Mouse (Mus musculus) liver, adult 2 months (tissue): ENCODE data around the gene Lin28a.

ENCODE experiments used
- CTCF ChIP-seq: fragments of 200-500 bp; IDR thresholded peaks from 2 replicates; pipeline ENCODE4 v1.5.1; 2011; ENCODE audit warnings: low read depth, low read length, control low read depth
- POLR2A ChIP-seq: fragments of 200-500 bp; IDR thresholded peaks from 2 replicates; pipeline ENCODE4 v1.6.1; 2011; ENCODE audit warnings: low read length, control low read depth; ENCODE audit not compliant: insufficient read depth; ENCODE audit errors: extremely low read depth

DNA sequence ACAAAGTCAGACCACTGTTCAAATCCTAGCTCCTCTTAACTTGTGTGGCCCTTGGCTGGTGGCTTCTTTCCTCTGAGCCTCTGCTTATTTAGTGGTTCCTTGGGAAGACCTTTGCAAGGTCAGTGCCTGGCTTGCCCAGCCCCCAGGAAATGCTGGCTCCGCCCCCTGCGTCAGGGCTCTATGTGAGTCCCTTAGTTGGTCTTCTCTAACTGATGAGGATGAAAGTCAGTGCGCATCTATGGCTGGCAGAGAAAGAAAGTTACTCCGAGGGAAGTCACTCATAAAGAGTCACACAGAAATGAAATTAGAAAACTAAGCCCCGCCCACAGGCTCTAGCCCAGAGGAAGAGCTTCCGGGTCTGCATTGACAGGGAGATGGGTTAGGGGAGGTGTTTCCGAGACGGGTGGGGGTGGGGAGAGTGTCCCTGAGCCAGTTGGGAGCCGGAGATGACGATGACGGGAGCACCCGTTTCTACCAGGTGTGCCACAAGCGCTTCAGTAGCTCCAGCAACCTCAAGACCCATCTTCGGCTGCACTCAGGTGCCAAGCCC lies 39.6 kb upstream of the Lin28a start:
- TF ChIP-seq POLR2A (no peak), CTCF (no peak)
